Mouse (Mus musculus): ENCODE results near the gene Jak1.

GRCm38 (mm10) chr4:101254015-101254414, 11.1 kb downstream of the Jak1 start:
- TF ChIP-seq CHD2 (IDR thresholded peaks at IDR 0.05; ENCODE audit: low read depth, low read length) (no peak), ZC3H11A (IDR thresholded peaks at IDR 0.05; ENCODE audit: borderline replicate concordance, low read depth, low read length) (no peak)
